Mouse (Mus musculus): ENCODE results near the gene Rps27a. TPM values are rescaled to one million over a fixed set of nuclear protein-coding genes. Genes with fewer than 3 reads are reported as not detected.

Gene Rps27a
- total and polyA plus RNA-seq, 3 experiments = 560 to 2,403 (median 1,339) TPM

- TF ChIP-seq EP300 (IDR thresholded peaks at IDR 0.05; ENCODE audit: low read depth in 1 of 2, low read length in 2 of 2) (peak; percentile 77 to 88), GABPA (IDR thresholded peaks at IDR 0.05; ENCODE audit: low read depth, low read length) (no peak), BHLHE40 (IDR thresholded peaks at IDR 0.05; ENCODE audit: borderline replicate concordance, low read depth, low read length) (no peak)
Observed at GRCm38 (mm10) chr11:29504899-29505625, 42.8 kb downstream of the Rps27a start (continued).

- H3K79me2 ChIP-seq (ENCODE audit: control insufficient read depth, insufficient read depth, low read length, poor library complexity) = no peaks in the 10 kb centered on the region
- H3K9me3 ChIP-seq (replicated peaks; ENCODE audit: insufficient read depth, low read length) = no peaks in the 10 kb centered on the region
- no peaks in the 10 kb centered on the region for H3K27me3 ChIP-seq (ENCODE audit: control insufficient read depth in 1 of 2, insufficient read depth in 2 of 2, low read length in 2 of 2)
- H3K9ac ChIP-seq (ENCODE audit: control insufficient read depth, low read depth, low read length, poor library complexity, severe bottlenecking) = no peak overlapping the region
- H3K36me3 ChIP-seq (ENCODE audit: control insufficient read depth in 1 of 2, insufficient read depth in 2 of 2, low read length in 2 of 2) = peaks cover 0 to 33% of the 10 kb centered on the region in 2 experiments; a peak in 3 of 4 replicates
- H3K4me1 ChIP-seq (ENCODE audit: control insufficient read depth in 1 of 2, insufficient read depth in 2 of 2, low read length in 2 of 2) = peaks cover 18 to 36% of the 10 kb centered on the region in 2 experiments
- H3K27ac ChIP-seq (ENCODE audit: control insufficient read depth, low read depth, low read length) = peak overlapping the region; percentile 98
- DNase-seq (ENCODE audit: low read depth, low spot score) = peak; percentile 61
- no peak overlapping the region for H3K4me3 ChIP-seq (ENCODE audit: control insufficient read depth in 1 of 2, insufficient read depth in 1 of 2, low read depth in 2 of 2, low read length in 2 of 2)
- TF ChIP-seq MXI1 (IDR thresholded peaks at IDR 0.05; ENCODE audit: low read depth, low read length) = peak; percentile 37; the same call in 1 of the 2 replicates
- TF ChIP-seq RCOR1 (IDR thresholded peaks at IDR 0.05; ENCODE audit: low read depth, low read length) = peak; percentile 81
- peak; percentile 53; the same call in 1 of the 2 replicates for TF ChIP-seq ZNF384 (IDR thresholded peaks at IDR 0.05; ENCODE audit: low read depth, low read length)
- peak; percentile 59; the same call in 1 of the 2 replicates for TF ChIP-seq MAX (IDR thresholded peaks at IDR 0.05; ENCODE audit: low read length)
- peak; percentile 87 for TF ChIP-seq ETS1 (IDR thresholded peaks at IDR 0.05; ENCODE audit: low read depth, low read length)
- no peak for TF ChIP-seq POLR2AphosphoS2 (IDR thresholded peaks at IDR 0.05; ENCODE audit: low read length)
- no peak for TF ChIP-seq MYC (IDR thresholded peaks at IDR 0.05; ENCODE audit: low read depth, low read length)
- no peak for TF ChIP-seq RAD21 (IDR thresholded peaks at IDR 0.05; ENCODE audit: low read depth, low read length)
- no peak for TF ChIP-seq KAT2A (conservative IDR thresholded peaks at IDR 0.05; ENCODE audit: low read depth, low read length)
- no peak for TF ChIP-seq MAFK (IDR thresholded peaks at IDR 0.05; ENCODE audit: borderline replicate concordance, low read depth, low read length)
- TF ChIP-seq HCFC1 (IDR thresholded peaks at IDR 0.05; ENCODE audit: low read depth, low read length) = no peak
- TF ChIP-seq ZMIZ1 (IDR thresholded peaks at IDR 0.05; ENCODE audit: low read depth, low read length) = no peak
- no peak for TF ChIP-seq MEF2A (IDR thresholded peaks at IDR 0.05; ENCODE audit: extremely low read depth, insufficient replicate concordance, low read depth, low read length, poor library complexity, severe bottlenecking)
- TF ChIP-seq SMC3 (IDR thresholded peaks at IDR 0.05; ENCODE audit: low read depth, low read length) = no peak
- TF ChIP-seq POLR2AphosphoS5 (IDR thresholded peaks at IDR 0.05; ENCODE audit: borderline replicate concordance, low read depth, low read length) = no peak
- no peak for TF ChIP-seq USF1 (IDR thresholded peaks at IDR 0.05; ENCODE audit: low read depth, low read length)
- TF ChIP-seq GABPA (IDR thresholded peaks at IDR 0.05; ENCODE audit: low read depth, low read length) = no peak
- no peak for TF ChIP-seq CTCF (IDR thresholded peaks at IDR 0.05 in 2 of 3, conservative IDR thresholded peaks at IDR 0.05 in 1 of 3; ENCODE audit: control insufficient read depth in 1 of 3, insufficient read depth in 1 of 3, low read depth in 2 of 3, low read length in 3 of 3, poor library complexity in 1 of 3, severe bottlenecking in 1 of 3)
- TF ChIP-seq SIN3A (IDR thresholded peaks at IDR 0.05; ENCODE audit: low read length) = 0 out of 2 replicates have a peak, but pooled peaks have one; percentile 27
- no peak for TF ChIP-seq CHD2 (IDR thresholded peaks at IDR 0.05; ENCODE audit: low read length)
- no peak for TF ChIP-seq ELF1 (IDR thresholded peaks at IDR 0.05; ENCODE audit: low read depth, low read length)
- TF ChIP-seq ZC3H11A (IDR thresholded peaks at IDR 0.05; ENCODE audit: low read depth, low read length) = no peak
- no peak for TF ChIP-seq ZKSCAN1 (IDR thresholded peaks at IDR 0.05; ENCODE audit: low read depth, low read length)
- no peak for TF ChIP-seq MAZ (IDR thresholded peaks at IDR 0.05; ENCODE audit: low read depth, low read length)
- no peak for TF ChIP-seq JUND (IDR thresholded peaks at IDR 0.05; ENCODE audit: low read depth, low read length)
- TF ChIP-seq POLR2A (IDR thresholded peaks at IDR 0.05; ENCODE audit: control insufficient read depth in 1 of 2, insufficient read depth in 1 of 2, low read depth in 1 of 2, low read length in 2 of 2, poor library complexity in 1 of 2) = no peak
- TF ChIP-seq TCF12 (IDR thresholded peaks at IDR 0.05; ENCODE audit: low read depth, low read length) = peak; percentile 98
- peak; percentile 45; the same call in 1 of the 2 replicates for TF ChIP-seq BHLHE40 (IDR thresholded peaks at IDR 0.05; ENCODE audit: borderline replicate concordance, low read depth, low read length)
- TF ChIP-seq TBP (IDR thresholded peaks at IDR 0.05; ENCODE audit: low read depth, low read length) = no peak
- TF ChIP-seq E2F4 (IDR thresholded peaks at IDR 0.05; ENCODE audit: borderline replicate concordance, low read depth, low read length) = no peak
- TF ChIP-seq CHD1 (IDR thresholded peaks at IDR 0.05; ENCODE audit: low read depth, low read length) = no peak
Observed at GRCm38 (mm10) chr11:29503948-29504893, 43.7 kb downstream of the Rps27a start.
